Mouse (Mus musculus) hindbrain, embryonic 12.5 days (tissue): ENCODE measurements around the gene Inafm2. TPM values are rescaled to one million over a fixed set of nuclear protein-coding genes. Genes with fewer than 3 reads are reported as not detected.

Source experiments
- ATAC-seq: fragments of 200-750 bp; cut with Nextera tagmentation; 2 replicates; pipeline ENCODE4 v1.8.0; 2017; ENCODE audit warnings: moderate TSS enrichment; ENCODE audit not compliant: low FRiP score
- H3K27ac ChIP-seq: fragments of 300-500 bp; sonication (generic); 2 replicates; pipeline ENCODE4 v1.5.1; 2016; ENCODE audit warnings: mild to moderate bottlenecking
- H3K27me3 ChIP-seq: fragments of 300-500 bp; sonication (generic); 2 replicates; pipeline ENCODE4 v1.6.1; 2016; ENCODE audit warnings: mild to moderate bottlenecking
- H3K36me3 ChIP-seq: fragments of 300-500 bp; sonication (generic); 2 replicates; pipeline ENCODE4 v1.6.1; 2016; ENCODE audit warnings: mild to moderate bottlenecking
- H3K4me1 ChIP-seq: fragments of 300-500 bp; sonication (generic); 2 replicates; pipeline ENCODE4 v1.6.1; 2016
- H3K4me2 ChIP-seq: fragments of 300-500 bp; sonication (generic); replicated peaks from 2 replicates; pipeline ENCODE4 v1.6.1; 2016; ENCODE audit warnings: mild to moderate bottlenecking
- H3K4me3 ChIP-seq: fragments of 300-500 bp; sonication (generic); 2 replicates; pipeline ENCODE4 v1.5.1; 2016; ENCODE audit warnings: mild to moderate bottlenecking
- H3K9ac ChIP-seq: fragments of 300-500 bp; sonication (generic); 2 replicates; pipeline ENCODE4 v1.6.1; 2016; ENCODE audit warnings: mild to moderate bottlenecking, moderate library complexity
- H3K9me3 ChIP-seq: fragments of 300-500 bp; sonication (generic); replicated peaks from 2 replicates; pipeline ENCODE4 v1.6.1; 2016; ENCODE audit warnings: mild to moderate bottlenecking
- WGBS: fragments of 180-500 bp; shearing (Covaris S2); methylation state at CpG from one replicate; pipeline ENCODE4 v1.1.7; 2016; 5-methylcytosine and 5-hydroxymethylcytosine counted together
- polyA plus RNA-seq: library from polyadenylated mRNA; unstranded; fragments of >200 nt; fragmentation: Nextera tagmentation; extraction: Ambion mirVana; gene quantifications from 2 replicates; pipeline ENCODE4 v1.2.1, GENCODE M21; 2016

Inafm2 gene
- polyA plus RNA-seq, 1 experiment from 2014 or later, result 24.2 TPM

- H3K9ac ChIP-seq, result no peak overlapping the region
- no peak overlapping the region for H3K4me2 ChIP-seq
- H3K4me1 ChIP-seq, result peaks cover 10% of the 10 kb centered on the region
- peaks cover 38% of the 10 kb centered on the region for H3K27me3 ChIP-seq
- H3K9me3 ChIP-seq, result no peaks in the 10 kb centered on the region
- 27% methylated on average over 8 of the region's 8 CpGs for WGBS
- no peak for ATAC-seq
- H3K36me3 ChIP-seq, result no peaks in the 10 kb centered on the region
- no peak overlapping the region for H3K27ac ChIP-seq
- no peak overlapping the region for H3K4me3 ChIP-seq
Observed at GRCm38 (mm10) chr2:118729816-118730621, 15.5 kb upstream of the Inafm2 start.

- H3K36me3 ChIP-seq, result no peaks in the 10 kb centered on the region
- H3K4me3 ChIP-seq, result no peak overlapping the region
- no peak overlapping the region for H3K9ac ChIP-seq
- no peak overlapping the region for H3K27ac ChIP-seq
- H3K4me2 ChIP-seq, result no peak overlapping the region
- peaks cover 38% of the 10 kb centered on the region for H3K27me3 ChIP-seq
- 8% methylated on average over 3 of the region's 3 CpGs for WGBS
- ATAC-seq, result peak; percentile 35; the same call in 1 of the 2 replicates
- peaks cover 10% of the 10 kb centered on the region for H3K4me1 ChIP-seq
- no peaks in the 10 kb centered on the region for H3K9me3 ChIP-seq
Observed at GRCm38 (mm10) chr2:118730622-118730915, 15.0 kb upstream of the Inafm2 start.

- Histone ChIP-seq H3K4me2 (no peak overlapping the region), H3K9ac (no peak overlapping the region), H3K27me3 (peaks cover 38% of the 10 kb centered on the region), H3K36me3 (no peaks in the 10 kb centered on the region), H3K27ac (no peak overlapping the region), H3K9me3 (no peaks in the 10 kb centered on the region), H3K4me3 (no peak overlapping the region), H3K4me1 (peaks cover 10% of the 10 kb centered on the region)
- no peak for ATAC-seq
- 85% methylated on average over 5 of the region's 5 CpGs for WGBS
Observed at GRCm38 (mm10) chr2:118731981-118732380, 13.6 kb upstream of the Inafm2 start.

- Histone ChIP-seq H3K4me3 (no peak overlapping the region), H3K27ac (no peak overlapping the region), H3K4me1 (peaks cover 5% of the 10 kb centered on the region), H3K27me3 (peaks cover 24% of the 10 kb centered on the region), H3K36me3 (no peaks in the 10 kb centered on the region), H3K9me3 (no peaks in the 10 kb centered on the region), H3K9ac (no peak overlapping the region), H3K4me2 (no peak overlapping the region)
- WGBS, result 64% methylated on average over 5 of the region's 5 CpGs
- ATAC-seq, result no peak
Observed at GRCm38 (mm10) chr2:118733341-118733740, 12.2 kb upstream of the Inafm2 start.

GRCm38 (mm10) chr2:118740341-118740740 is 5.2 kb upstream of the Inafm2 start:
- Histone ChIP-seq H3K9ac (no peak overlapping the region), H3K4me2 (no peak overlapping the region), H3K4me3 (no peak overlapping the region), H3K27ac (no peak overlapping the region), H3K27me3 (peaks cover 25% of the 10 kb centered on the region), H3K4me1 (peaks cover 8% of the 10 kb centered on the region), H3K9me3 (no peaks in the 10 kb centered on the region), H3K36me3 (no peaks in the 10 kb centered on the region)
- 65% methylated on average over 3 of the region's 3 CpGs for WGBS
- no peak for ATAC-seq

GRCm38 (mm10) chr2:118741183-118741582 is 4.4 kb upstream of the Inafm2 start:
- Histone ChIP-seq H3K9ac (no peak overlapping the region), H3K4me3 (no peak overlapping the region), H3K4me1 (peaks cover 8% of the 10 kb centered on the region), H3K4me2 (no peak overlapping the region), H3K9me3 (no peaks in the 10 kb centered on the region), H3K27me3 (peaks cover 25% of the 10 kb centered on the region), H3K27ac (no peak overlapping the region), H3K36me3 (no peaks in the 10 kb centered on the region)
- no peak for ATAC-seq
- WGBS, result 76% methylated on average over 9 of the region's 9 CpGs

GRCm38 (mm10) chr2:118743261-118743943 is 2.2 kb upstream of the Inafm2 start:
- Histone ChIP-seq H3K4me1 (peaks cover 23% of the 10 kb centered on the region), H3K9me3 (no peaks in the 10 kb centered on the region), H3K27ac (no peak overlapping the region), H3K36me3 (no peaks in the 10 kb centered on the region), H3K4me2 (no peak overlapping the region), H3K4me3 (no peak overlapping the region), H3K27me3 (peaks cover 25% of the 10 kb centered on the region), H3K9ac (no peak overlapping the region)
- ATAC-seq, result no peak
- 27% methylated on average over 8 of the region's 8 CpGs for WGBS

GRCm38 (mm10) chr2:118744621-118745020 is 937 bp upstream of the Inafm2 start:
- Histone ChIP-seq H3K4me3 (0 out of 2 replicates have a peak overlapping the region, but pooled peaks have one; percentile 84), H3K9me3 (no peaks in the 10 kb centered on the region), H3K36me3 (no peaks in the 10 kb centered on the region), H3K27ac (no peak overlapping the region), H3K9ac (no peak overlapping the region), H3K4me1 (peaks cover 34% of the 10 kb centered on the region), H3K4me2 (peak overlapping the region; percentile 96), H3K27me3 (peaks cover 21% of the 10 kb centered on the region)
- ATAC-seq, result no peak
- WGBS, result 8% methylated on average over 7 of the region's 7 CpGs

GRCm38 (mm10) chr2:118745915-118746901 is 650 bp downstream of the Inafm2 start:
- Histone ChIP-seq H3K4me3 (peak overlapping the region; percentile 84), H3K4me1 (peaks cover 44% of the 10 kb centered on the region), H3K27me3 (peaks cover 21% of the 10 kb centered on the region), H3K9ac (peak overlapping the region; percentile 97), H3K4me2 (peak overlapping the region; percentile 96), H3K9me3 (no peaks in the 10 kb centered on the region), H3K27ac (peak overlapping the region; percentile 68; the same call in 1 of the 2 replicates), H3K36me3 (no peaks in the 10 kb centered on the region)
- under 1% methylated on average over 105 of the region's 113 CpGs for WGBS
- peak; percentile 46 for ATAC-seq

GRCm38 (mm10) chr2:118747301-118747960 is 1.9 kb downstream of the Inafm2 start:
- Histone ChIP-seq H3K4me2 (peak overlapping the region; percentile 96), H3K27ac (no peak overlapping the region), H3K4me1 (peaks cover 49% of the 10 kb centered on the region), H3K9me3 (no peaks in the 10 kb centered on the region), H3K27me3 (peaks cover 18% of the 10 kb centered on the region), H3K4me3 (peak overlapping the region; percentile 84), H3K36me3 (no peaks in the 10 kb centered on the region), H3K9ac (0 out of 2 replicates have a peak overlapping the region, but pooled peaks have one; percentile 97)
- no peak for ATAC-seq
- WGBS, result 45% methylated on average over 10 of the region's 10 CpGs

GRCm38 (mm10) chr2:118749341-118749884 is 3.9 kb downstream of the Inafm2 start:
- no peaks in the 10 kb centered on the region for H3K36me3 ChIP-seq
- no peaks in the 10 kb centered on the region for H3K9me3 ChIP-seq
- H3K4me2 ChIP-seq, result peak overlapping the region; percentile 29
- peaks cover 51% of the 10 kb centered on the region for H3K4me1 ChIP-seq
- peak overlapping the region; percentile 23; the same call in 1 of the 2 replicates for H3K9ac ChIP-seq
- 24% methylated on average over 10 of the region's 10 CpGs for WGBS
- peaks cover 6% of the 10 kb centered on the region for H3K27me3 ChIP-seq
- peak overlapping the region; percentile 44 for H3K27ac ChIP-seq
- no peak for ATAC-seq
- no peak overlapping the region for H3K4me3 ChIP-seq
